Mouse (Mus musculus): ENCODE results near the gene Ms4a15. TPM values are rescaled to one million over a fixed set of nuclear protein-coding genes. Genes with fewer than 3 reads are reported as not detected.

Ms4a15 gene
- polyA plus RNA-seq, 1 experiment from 2014 or later = not detected

DNA sequence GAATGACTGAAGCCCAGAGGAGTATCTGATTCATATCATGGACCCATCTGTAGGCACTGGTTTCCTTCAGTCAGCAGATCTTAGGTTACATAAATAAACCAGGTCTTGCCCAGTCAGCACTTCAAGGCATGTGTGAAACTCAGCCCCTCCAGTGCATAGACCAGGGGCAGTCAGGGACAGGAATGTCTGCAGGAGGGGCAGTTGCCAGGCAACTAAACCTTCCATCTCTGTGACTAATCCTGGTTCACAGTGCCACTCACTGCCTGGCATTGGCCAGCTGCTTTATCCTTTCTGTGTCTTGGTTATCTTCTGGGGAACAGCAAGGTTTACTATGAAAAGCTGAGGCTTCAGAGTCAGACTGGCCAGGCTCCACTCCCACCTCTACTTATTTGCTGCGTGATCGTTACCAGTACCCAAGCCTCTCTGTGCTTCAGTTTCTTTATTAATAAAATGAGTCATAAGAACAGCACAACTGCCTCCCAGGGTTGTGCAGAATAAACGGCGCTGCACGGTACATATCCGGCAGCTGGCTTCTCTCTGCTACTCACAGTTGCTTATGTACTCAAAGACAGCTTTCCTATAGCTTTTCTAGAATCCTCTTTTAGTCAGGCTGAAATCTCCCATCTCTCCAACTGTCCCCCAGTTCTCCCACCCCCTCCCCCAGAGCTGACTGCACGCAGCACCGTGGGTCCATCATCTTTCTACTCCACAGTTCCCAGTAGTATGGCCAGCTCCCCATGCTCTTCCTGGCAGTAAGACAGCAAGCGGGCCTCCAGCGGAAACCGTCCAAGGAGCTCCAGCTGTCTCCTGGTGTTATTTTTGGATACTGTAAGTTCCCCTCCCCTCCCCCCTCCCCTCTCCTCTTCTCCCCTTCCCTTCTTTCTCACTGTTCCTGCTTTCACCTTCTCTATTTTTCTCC is 40.8 kb downstream of the Ms4a15 start:
- no peaks in the 10 kb centered on the region for H3K27me3 ChIP-seq (replicated peaks; ENCODE audit: low read depth, poor library complexity, severe bottlenecking)
- H3K36me3 ChIP-seq (replicated peaks) = 0 out of 2 replicates have a peak, but pooled peaks cover 2% of the 10 kb centered on the region
- H3K27ac ChIP-seq (replicated peaks) = no peak overlapping the region; the same call in 1 of the 2 replicates
- no peaks in the 10 kb centered on the region for H3K9me3 ChIP-seq
- no peak overlapping the region for H3K4me3 ChIP-seq
- peaks cover 35% of the 10 kb centered on the region for H3K4me1 ChIP-seq
- 75% methylated on average over 11 of the region's 11 CpGs for WGBS
- peak; percentile 41 for DNase-seq (ENCODE audit: low spot score)

DNA sequence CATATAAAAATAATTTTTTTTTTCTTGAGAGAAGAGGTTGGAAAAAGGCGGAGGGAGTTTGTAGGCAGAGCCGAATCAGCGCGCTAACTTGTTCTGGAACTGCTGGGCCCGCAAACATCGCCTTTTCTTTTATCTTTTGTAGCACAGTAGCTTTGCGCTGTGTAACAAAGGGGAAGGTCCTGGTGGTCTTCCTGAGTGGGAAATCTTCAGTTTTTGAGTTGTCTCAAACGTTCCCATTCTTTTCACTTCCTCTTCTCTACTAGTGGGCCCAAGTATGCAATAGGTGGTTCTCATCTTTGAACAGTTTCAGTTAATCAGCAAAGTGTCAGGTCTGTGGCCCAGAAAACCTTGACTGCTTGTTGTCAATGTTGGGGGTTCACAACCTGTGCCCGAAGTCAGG is 43.5 kb downstream of the Ms4a15 start:
- DNase-seq (ENCODE audit: low spot score) = no peak
- Histone ChIP-seq H3K27ac (replicated peaks) (peak overlapping the region; percentile 73), H3K9me3 (no peaks in the 10 kb centered on the region), H3K27me3 (replicated peaks; ENCODE audit: low read depth, poor library complexity, severe bottlenecking) (no peaks in the 10 kb centered on the region), H3K4me3 (peak overlapping the region; percentile 98), H3K4me1 (peaks cover 46% of the 10 kb centered on the region), H3K36me3 (replicated peaks) (peaks cover 29% of the 10 kb centered on the region)
- whole genome bisulfite sequencing = 39% methylated on average over 9 of the region's 9 CpGs

DNA sequence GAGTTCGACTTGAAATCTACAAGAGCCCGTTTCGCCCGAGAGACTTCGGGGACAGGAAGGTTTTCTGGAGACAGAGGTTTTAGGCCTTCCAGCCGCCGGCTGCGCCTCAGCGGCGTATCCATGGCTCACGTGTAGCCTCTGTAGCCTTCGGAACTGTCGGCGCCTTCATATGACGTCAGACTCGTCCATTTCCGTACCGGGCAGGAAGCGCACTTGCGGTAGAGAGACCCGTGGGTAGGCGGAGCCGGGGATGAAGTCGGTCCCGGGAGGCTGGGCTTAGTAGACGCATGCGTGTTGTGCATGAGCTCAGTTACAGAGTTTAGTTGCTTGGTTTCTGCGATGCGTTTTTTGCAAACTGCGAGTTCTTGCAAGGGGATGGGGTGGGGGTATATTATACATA is 43.9 kb downstream of the Ms4a15 start, which contains the start of gene Ccdc86:
Gene Ccdc86, minus strand, starts transcription at position 155 of the 400 bp plus-strand sequence.
- peak within 1 kb of the TSS; percentile 75 for H3K27ac ChIP-seq (replicated peaks)
- under 1% methylated on average over 30 of the region's 30 CpGs for WGBS
- no peaks in the 10 kb centered on the region for H3K9me3 ChIP-seq
- peaks cover 46% of the 10 kb centered on the region for H3K4me1 ChIP-seq
- peak; percentile 97 for DNase-seq (ENCODE audit: low spot score)
- H3K36me3 ChIP-seq (replicated peaks) = peaks cover 33% of the 10 kb centered on the region
- H3K4me3 ChIP-seq = peak within 1 kb of the TSS; percentile 98
- no peaks in the 10 kb centered on the region for H3K27me3 ChIP-seq (replicated peaks; ENCODE audit: low read depth, poor library complexity, severe bottlenecking)

- Histone ChIP-seq H3K27me3 (replicated peaks; ENCODE audit: low read depth, poor library complexity, severe bottlenecking) (no peaks in the 10 kb centered on the region), H3K27ac (replicated peaks) (peak overlapping the region; percentile 75), H3K36me3 (replicated peaks) (peaks cover 40% of the 10 kb centered on the region), H3K4me3 (peak overlapping the region; percentile 98), H3K9me3 (no peaks in the 10 kb centered on the region), H3K4me1 (peaks cover 46% of the 10 kb centered on the region)
- no peak for DNase-seq (ENCODE audit: low spot score)
- WGBS = 1% methylated on average over 20 of the region's 20 CpGs
Measured at GRCm38 (mm10) chr19:10948416-10948815, 44.6 kb downstream of the Ms4a15 start.

GRCm38 (mm10) chr19:10947219-10947618 is 45.8 kb downstream of the Ms4a15 start:
- H3K27ac ChIP-seq (replicated peaks) = no peak overlapping the region
- H3K27me3 ChIP-seq (replicated peaks; ENCODE audit: low read depth, poor library complexity, severe bottlenecking) = no peaks in the 10 kb centered on the region
- peaks cover 52% of the 10 kb centered on the region for H3K36me3 ChIP-seq (replicated peaks)
- DNase-seq (ENCODE audit: low spot score) = no peak
- H3K4me1 ChIP-seq = peaks cover 42% of the 10 kb centered on the region
- H3K9me3 ChIP-seq = no peaks in the 10 kb centered on the region
- 91% methylated on average over 5 of the region's 5 CpGs for WGBS
- peak overlapping the region; percentile 98 for H3K4me3 ChIP-seq

- Histone ChIP-seq H3K4me3 (peak overlapping the region; percentile 98), H3K36me3 (replicated peaks) (peaks cover 59% of the 10 kb centered on the region), H3K4me1 (peaks cover 35% of the 10 kb centered on the region), H3K9me3 (no peaks in the 10 kb centered on the region), H3K27ac (replicated peaks) (no peak overlapping the region), H3K27me3 (replicated peaks; ENCODE audit: low read depth, poor library complexity, severe bottlenecking) (no peaks in the 10 kb centered on the region)
- 86% methylated on average over 3 of the region's 3 CpGs for WGBS
- DNase-seq (ENCODE audit: low spot score) = no peak
Measured at GRCm38 (mm10) chr19:10946506-10946905, 46.5 kb downstream of the Ms4a15 start.

DNA sequence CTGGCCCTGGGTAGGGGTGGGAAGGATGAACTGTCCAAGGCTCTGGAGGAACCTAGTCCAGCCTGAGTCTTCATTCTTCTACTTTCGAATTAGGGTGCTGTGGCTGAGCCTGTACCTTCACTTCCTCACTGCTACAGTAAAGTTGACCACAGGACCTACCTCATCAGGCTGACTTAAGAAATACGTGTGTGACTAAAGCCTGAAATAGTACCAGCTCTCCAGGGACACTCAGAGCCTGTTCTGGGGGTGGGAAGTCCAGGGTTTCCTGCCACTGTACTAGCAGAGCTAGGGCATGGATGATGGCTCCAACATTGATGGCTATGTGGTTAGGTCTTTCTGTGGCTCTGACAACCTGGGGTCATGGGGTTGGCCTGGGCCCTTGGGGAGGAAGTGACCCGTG is 49.1 kb downstream of the Ms4a15 start:
- Histone ChIP-seq H3K4me1 (peaks cover 38% of the 10 kb centered on the region), H3K36me3 (replicated peaks) (peaks cover 59% of the 10 kb centered on the region), H3K27me3 (replicated peaks; ENCODE audit: low read depth, poor library complexity, severe bottlenecking) (no peaks in the 10 kb centered on the region), H3K9me3 (no peaks in the 10 kb centered on the region), H3K4me3 (no peak overlapping the region), H3K27ac (replicated peaks) (no peak overlapping the region)
- no peak for DNase-seq (ENCODE audit: low spot score)
- WGBS = 83% methylated on average over 3 of the region's 3 CpGs

DNA sequence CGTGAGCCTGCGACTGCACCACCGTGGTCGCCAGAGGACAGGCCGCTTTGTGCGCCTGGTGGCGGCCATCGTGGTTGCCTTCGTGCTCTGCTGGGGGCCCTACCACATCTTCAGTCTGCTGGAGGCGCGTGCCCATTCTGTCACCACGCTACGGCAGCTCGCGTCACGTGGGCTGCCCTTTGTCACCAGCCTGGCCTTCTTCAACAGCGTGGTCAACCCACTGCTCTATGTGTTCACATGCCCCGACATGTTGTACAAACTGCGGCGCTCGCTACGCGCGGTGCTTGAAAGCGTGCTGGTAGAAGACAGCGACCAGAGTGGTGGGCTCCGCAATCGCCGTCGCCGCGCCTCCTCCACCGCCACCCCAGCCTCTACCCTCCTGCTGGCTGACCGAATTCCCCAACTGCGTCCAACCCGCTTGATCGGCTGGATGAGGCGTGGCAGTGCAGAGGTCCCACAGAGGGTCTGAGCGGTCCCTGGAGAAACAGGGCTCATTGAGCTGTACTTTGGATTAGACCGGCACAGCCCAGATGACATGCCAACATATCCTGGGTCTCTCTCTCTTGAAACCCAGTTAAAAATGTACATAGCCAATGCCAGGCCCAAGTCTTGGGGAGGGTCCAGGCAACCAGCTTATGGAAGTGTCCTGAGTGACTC is 52.1 kb downstream of the Ms4a15 start:
- Histone ChIP-seq H3K4me1 (peaks cover 15% of the 10 kb centered on the region), H3K4me3 (peak overlapping the region; percentile 60), H3K27ac (replicated peaks) (peak overlapping the region; percentile 90), H3K27me3 (replicated peaks; ENCODE audit: low read depth, poor library complexity, severe bottlenecking) (no peaks in the 10 kb centered on the region), H3K9me3 (no peaks in the 10 kb centered on the region; the same call in 1 of the 2 replicates), H3K36me3 (replicated peaks) (peaks cover 44% of the 10 kb centered on the region)
- WGBS = 2% methylated on average over 40 of the region's 40 CpGs
- peak; percentile 73 for DNase-seq (ENCODE audit: low spot score)

DNA sequence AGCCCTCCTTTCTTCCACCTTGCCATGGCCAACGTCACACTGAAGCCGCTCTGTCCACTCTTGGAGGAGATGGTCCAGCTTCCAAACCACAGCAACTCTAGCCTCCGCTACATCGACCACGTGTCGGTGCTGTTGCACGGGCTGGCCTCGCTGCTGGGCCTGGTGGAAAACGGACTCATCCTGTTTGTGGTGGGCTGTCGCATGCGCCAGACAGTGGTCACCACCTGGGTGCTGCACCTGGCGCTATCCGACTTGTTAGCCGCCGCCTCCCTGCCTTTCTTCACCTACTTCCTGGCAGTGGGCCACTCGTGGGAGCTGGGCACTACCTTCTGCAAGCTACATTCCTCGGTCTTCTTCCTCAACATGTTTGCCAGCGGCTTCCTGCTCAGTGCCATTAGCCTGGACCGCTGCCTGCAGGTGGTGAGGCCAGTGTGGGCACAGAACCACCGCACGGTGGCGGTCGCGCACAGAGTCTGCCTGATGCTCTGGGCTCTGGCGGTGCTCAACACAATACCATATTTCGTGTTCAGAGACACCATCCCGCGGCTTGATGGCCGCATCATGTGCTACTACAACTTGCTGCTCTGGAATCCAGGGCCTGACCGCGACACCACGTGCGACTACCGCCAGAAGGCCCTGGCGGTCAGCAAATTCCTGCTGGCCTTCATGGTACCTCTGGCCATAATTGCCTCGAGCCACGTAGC is 52.8 kb downstream of the Ms4a15 start:
- H3K9me3 ChIP-seq = no peaks in the 10 kb centered on the region; the same call in 1 of the 2 replicates
- H3K36me3 ChIP-seq (replicated peaks) = peaks cover 37% of the 10 kb centered on the region
- peak; percentile 91 for DNase-seq (ENCODE audit: low spot score)
- H3K27me3 ChIP-seq (replicated peaks; ENCODE audit: low read depth, poor library complexity, severe bottlenecking) = no peaks in the 10 kb centered on the region
- H3K4me1 ChIP-seq = peaks cover 15% of the 10 kb centered on the region
- peak overlapping the region; percentile 90 for H3K27ac ChIP-seq (replicated peaks)
- H3K4me3 ChIP-seq = peak overlapping the region; percentile 60
- WGBS = 19% methylated on average over 37 of the region's 37 CpGs

DNA sequence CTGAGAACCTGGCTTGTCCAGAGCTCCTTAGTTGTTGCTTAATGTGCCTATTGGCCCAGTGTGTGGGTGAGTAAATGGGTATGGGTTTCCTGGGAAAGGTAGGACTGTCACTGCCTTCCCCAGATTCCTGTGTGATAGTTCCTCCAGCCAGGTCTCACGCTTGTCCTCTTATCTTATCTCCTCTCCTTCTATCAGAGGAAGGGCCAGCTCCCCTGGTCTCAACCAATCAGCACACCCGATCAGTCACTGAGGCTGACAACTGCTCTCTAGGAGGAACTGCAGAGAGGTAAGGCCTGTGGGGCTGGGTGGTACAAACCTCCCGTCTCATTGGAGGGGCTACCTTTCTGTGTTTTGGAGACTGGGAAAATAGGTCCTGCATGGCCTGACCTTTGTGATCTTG is 54.3 kb downstream of the Ms4a15 start:
- 46% methylated on average over 3 of the region's 3 CpGs for WGBS
- no peaks in the 10 kb centered on the region for H3K27me3 ChIP-seq (replicated peaks; ENCODE audit: low read depth, poor library complexity, severe bottlenecking)
- no peaks in the 10 kb centered on the region; the same call in 1 of the 2 replicates for H3K9me3 ChIP-seq
- H3K36me3 ChIP-seq (replicated peaks) = peaks cover 22% of the 10 kb centered on the region
- H3K4me3 ChIP-seq = no peak overlapping the region
- H3K27ac ChIP-seq (replicated peaks) = no peak overlapping the region
- peaks cover 15% of the 10 kb centered on the region for H3K4me1 ChIP-seq
- no peak for DNase-seq (ENCODE audit: low spot score)

- DNase-seq (ENCODE audit: low spot score) = no peak
- no peak within 1 kb of the TSS for H3K27ac ChIP-seq (replicated peaks)
- WGBS = 62% methylated on average over 5 of the region's 5 CpGs
- H3K9me3 ChIP-seq = no peaks in the 10 kb centered on the region; the same call in 1 of the 2 replicates
- peaks cover 15% of the 10 kb centered on the region for H3K4me1 ChIP-seq
- peaks cover 6% of the 10 kb centered on the region for H3K36me3 ChIP-seq (replicated peaks)
- no peak within 1 kb of the TSS for H3K4me3 ChIP-seq
- no peaks in the 10 kb centered on the region for H3K27me3 ChIP-seq (replicated peaks; ENCODE audit: low read depth, poor library complexity, severe bottlenecking)
Measured at GRCm38 (mm10) chr19:10937110-10937563, 55.9 kb downstream of the Ms4a15 start, which contains the start of gene Ptgdr2. Gene Ptgdr2, plus strand, starts transcription at chr19:10937160.

DNA sequence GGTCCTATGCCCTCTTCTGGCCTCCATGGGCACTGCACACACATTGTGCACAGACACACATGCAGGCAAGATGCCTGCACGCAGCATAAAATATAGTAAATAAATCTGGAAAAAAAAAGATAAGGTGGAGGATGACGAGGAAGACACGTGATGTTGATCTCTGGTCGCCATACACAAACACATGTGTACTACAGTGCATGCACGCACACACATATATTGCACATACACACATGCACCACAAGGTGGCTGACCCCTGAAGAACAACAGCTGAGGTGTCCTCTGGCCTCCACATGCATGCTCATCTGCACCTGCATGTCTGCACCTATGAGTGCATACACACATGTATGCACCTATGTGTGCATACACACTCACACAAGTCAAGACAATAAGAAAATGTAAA is 57.0 kb downstream of the Ms4a15 start:
- WGBS = 84% methylated on average over 5 of the region's 5 CpGs
- no peaks in the 10 kb centered on the region for H3K36me3 ChIP-seq (replicated peaks)
- no peaks in the 10 kb centered on the region for H3K27me3 ChIP-seq (replicated peaks; ENCODE audit: low read depth, poor library complexity, severe bottlenecking)
- no peak overlapping the region for H3K27ac ChIP-seq (replicated peaks)
- H3K9me3 ChIP-seq = no peaks in the 10 kb centered on the region; the same call in 1 of the 2 replicates
- no peak overlapping the region for H3K4me3 ChIP-seq
- DNase-seq (ENCODE audit: low spot score) = no peak
- peaks cover 12% of the 10 kb centered on the region for H3K4me1 ChIP-seq
